Mouse (Mus musculus): Measurements from ENCODE around the gene Zfp652.
A peak's percentile ranks its signal among the peaks of the same experiment; 100 is the strongest.
"Not testable (repeated sequence)": the region's sequence is repeated elsewhere in the genome, so short reads cannot be mapped to it uniquely, and the experiment has no call there.

Gene Zfp652

GRCm38 (mm10) chr11:95857716-95858527, 145.4 kb downstream of the Zfp652 start:
- DNase-seq (ENCODE audit: low spot score): no peak

- DNase-seq (ENCODE audit: low spot score): peak; percentile 95
Measured at GRCm38 (mm10) chr11:95858528-95859467, 146.3 kb downstream of the Zfp652 start.

GRCm38 (mm10) chr11:95859468-95859855, 147.0 kb downstream of the Zfp652 start:
- peak; percentile 61 for DNase-seq (ENCODE audit: low spot score)

- no peak for DNase-seq (ENCODE audit: low spot score)
Measured at GRCm38 (mm10) chr11:95860071-95860490, 147.6 kb downstream of the Zfp652 start.

- no peak for DNase-seq (ENCODE audit: low spot score)
Measured at GRCm38 (mm10) chr11:95861397-95861796, 148.9 kb downstream of the Zfp652 start.

GRCm38 (mm10) chr11:95869442-95869841, 157.0 kb downstream of the Zfp652 start:
- no peak for DNase-seq (ENCODE audit: low spot score)

- DNase-seq (ENCODE audit: low spot score): no peak
Measured at GRCm38 (mm10) chr11:95869918-95870470, 157.5 kb downstream of the Zfp652 start.

- DNase-seq (ENCODE audit: low spot score): no peak
Measured at GRCm38 (mm10) chr11:95875804-95876203, 163.3 kb downstream of the Zfp652 start.

GRCm38 (mm10) chr11:95876296-95876695, 163.8 kb downstream of the Zfp652 start:
- no peak for DNase-seq (ENCODE audit: low spot score)

GRCm38 (mm10) chr11:95879861-95880260, 167.4 kb downstream of the Zfp652 start:
- DNase-seq (ENCODE audit: low spot score): not testable (repeated sequence)

Data from ovary, adult 18-20 months (tissue).